Mouse (Mus musculus) splenic B cell, adult 2 months (primary cell): ENCODE measurements around the gene Cdk8.

Experiments used
- DNase-seq: peaks from one replicate; pipeline ENCODE4 v3.0.0-alpha.2; 2011; ENCODE audit warnings: low read depth, low spot score
- H3K27me3 ChIP-seq: 2 replicates; pipeline ENCODE4 v1.6.1; 2012; ENCODE audit warnings: mild to moderate bottlenecking, low read length, moderate library complexity, mixed read lengths; ENCODE audit not compliant: control insufficient read depth, poor library complexity, insufficient read depth, severe bottlenecking
- H3K36me3 ChIP-seq: 2 replicates; pipeline ENCODE4 v1.6.1; 2012; ENCODE audit warnings: mild to moderate bottlenecking, low read length, moderate library complexity, mixed read lengths; ENCODE audit not compliant: control insufficient read depth, poor library complexity, insufficient read depth, severe bottlenecking

The Cdk8 gene

GRCm38 (mm10) chr5:146280012-146280411 lies 49.0 kb downstream of the Cdk8 start:
- Histone ChIP-seq H3K27me3 (no peaks in the 10 kb centered on the region), H3K36me3 (peaks cover 12% of the 10 kb centered on the region; the same call in 1 of the 2 replicates)
- no peak for DNase-seq

GRCm38 (mm10) chr5:146281241-146281818 lies 50.3 kb downstream of the Cdk8 start:
- H3K36me3 ChIP-seq: peaks cover 12% of the 10 kb centered on the region; the same call in 1 of the 2 replicates
- no peaks in the 10 kb centered on the region for H3K27me3 ChIP-seq
- DNase-seq: no peak

- no peaks in the 10 kb centered on the region for H3K27me3 ChIP-seq
- DNase-seq: no peak
- H3K36me3 ChIP-seq: peaks cover 16% of the 10 kb centered on the region; the same call in 1 of the 2 replicates
Measured at GRCm38 (mm10) chr5:146281884-146282579, 51.0 kb downstream of the Cdk8 start.

- H3K27me3 ChIP-seq: no peaks in the 10 kb centered on the region
- DNase-seq: no peak
- peaks cover 18% of the 10 kb centered on the region for H3K36me3 ChIP-seq
Measured at GRCm38 (mm10) chr5:146283899-146284298, 52.9 kb downstream of the Cdk8 start.

GRCm38 (mm10) chr5:146287416-146287815 lies 56.4 kb downstream of the Cdk8 start:
- no peak for DNase-seq
- Histone ChIP-seq H3K36me3 (peaks cover 18% of the 10 kb centered on the region), H3K27me3 (no peaks in the 10 kb centered on the region)

- DNase-seq: no peak
- no peaks in the 10 kb centered on the region for H3K27me3 ChIP-seq
- peaks cover 17% of the 10 kb centered on the region for H3K36me3 ChIP-seq
Measured at GRCm38 (mm10) chr5:146288048-146288501, 57.0 kb downstream of the Cdk8 start.

- no peak for DNase-seq
- H3K36me3 ChIP-seq: peaks cover 11% of the 10 kb centered on the region
- H3K27me3 ChIP-seq: no peaks in the 10 kb centered on the region
Measured at GRCm38 (mm10) chr5:146289921-146290320, 58.9 kb downstream of the Cdk8 start.

GRCm38 (mm10) chr5:146290446-146290845 lies 59.4 kb downstream of the Cdk8 start:
- no peaks in the 10 kb centered on the region for H3K27me3 ChIP-seq
- no peak for DNase-seq
- H3K36me3 ChIP-seq: peaks cover 9% of the 10 kb centered on the region

- DNase-seq: no peak
- Histone ChIP-seq H3K27me3 (no peaks in the 10 kb centered on the region), H3K36me3 (peaks cover 8% of the 10 kb centered on the region)
Measured at GRCm38 (mm10) chr5:146291560-146291959, 60.5 kb downstream of the Cdk8 start.

GRCm38 (mm10) chr5:146292896-146293680 lies 62.1 kb downstream of the Cdk8 start:
- no peak for DNase-seq
- H3K36me3 ChIP-seq: 0 out of 2 replicates have a peak, but pooled peaks cover 3% of the 10 kb centered on the region
- H3K27me3 ChIP-seq: no peaks in the 10 kb centered on the region

- H3K36me3 ChIP-seq: 0 out of 2 replicates have a peak, but pooled peaks cover 1% of the 10 kb centered on the region
- no peaks in the 10 kb centered on the region for H3K27me3 ChIP-seq
- DNase-seq: no peak
Measured at GRCm38 (mm10) chr5:146293919-146294700, 63.1 kb downstream of the Cdk8 start.

GRCm38 (mm10) chr5:146294834-146295233 lies 63.8 kb downstream of the Cdk8 start:
- DNase-seq: no peak
- Histone ChIP-seq H3K36me3 (0 out of 2 replicates have a peak, but pooled peaks cover 1% of the 10 kb centered on the region), H3K27me3 (no peaks in the 10 kb centered on the region)

- H3K27me3 ChIP-seq: no peaks in the 10 kb centered on the region
- H3K36me3 ChIP-seq: 0 out of 2 replicates have a peak, but pooled peaks cover 1% of the 10 kb centered on the region
- DNase-seq: peak; percentile 67
Measured at GRCm38 (mm10) chr5:146298807-146299519, 67.9 kb downstream of the Cdk8 start.

GRCm38 (mm10) chr5:146299520-146299870 lies 68.5 kb downstream of the Cdk8 start:
- H3K27me3 ChIP-seq: no peaks in the 10 kb centered on the region
- peak; percentile 81 for DNase-seq
- 0 out of 2 replicates have a peak, but pooled peaks cover 1% of the 10 kb centered on the region for H3K36me3 ChIP-seq
